Mouse (Mus musculus) retina, embryonic 14.5 days (tissue): ENCODE measurements at regions not wholly inside any gene's neighbourhood (a gene's known extent, or its start where the extent isn't known, plus 50 kb on each side); places are given as distances from the start of the nearest gene placed in this dataset.

Source experiments
- DNase-seq: peaks from one replicate; pipeline ENCODE4 v3.0.0-alpha.2; 2015; ENCODE audit warnings: low spot score

DNA sequence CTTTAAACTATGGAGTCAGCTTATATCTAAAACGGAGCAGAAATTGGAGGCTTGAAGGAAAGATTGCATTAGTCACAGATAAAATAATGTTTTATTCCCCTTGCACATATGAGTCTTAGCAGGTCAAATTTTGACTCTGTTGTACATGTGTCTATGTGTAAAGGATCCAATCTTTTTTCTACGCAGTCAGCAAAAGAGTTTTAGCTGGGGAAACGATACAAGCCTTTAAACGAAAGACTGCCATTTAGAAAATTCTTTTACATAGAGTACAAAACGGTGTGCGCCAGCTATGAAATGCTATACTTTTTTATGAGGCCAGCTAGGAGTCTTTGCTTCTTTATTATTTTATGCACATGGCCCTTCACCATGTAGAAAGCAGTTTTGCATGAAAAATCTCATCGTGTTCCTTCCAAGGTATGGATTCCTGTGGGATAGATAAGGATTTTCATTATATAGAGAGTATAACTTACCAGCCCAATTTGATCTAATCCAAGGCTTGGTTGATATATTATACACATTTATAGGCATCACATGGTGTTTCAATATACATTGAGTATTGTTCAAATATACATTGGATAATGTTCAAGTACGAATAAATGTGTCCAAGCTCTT lies 116.0 kb upstream of the Thumpd2 start:
- no peak for DNase-seq

GRCm38 (mm10) chr17:81176306-81176705 lies 111.4 kb upstream of the Thumpd2 start:
- DNase-seq = no peak

DNA sequence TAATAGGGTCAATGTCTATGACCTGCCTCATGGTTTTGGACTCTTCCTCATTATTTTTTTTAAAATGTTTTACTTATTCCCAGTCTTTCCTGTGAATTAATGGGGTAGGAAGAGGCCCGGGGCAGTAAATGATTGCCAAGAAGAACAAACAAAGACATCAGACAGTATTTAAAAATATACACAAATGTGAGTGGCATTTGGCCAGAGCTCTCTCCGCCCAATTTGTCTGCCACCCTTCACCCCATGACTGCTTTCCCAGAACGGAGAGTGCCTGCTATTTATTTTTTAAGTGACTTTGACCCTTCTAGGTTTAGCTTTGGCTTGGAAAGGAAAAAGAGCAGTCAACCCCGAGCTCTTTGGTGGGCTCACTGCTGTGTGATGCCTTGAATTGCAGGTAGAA lies 111.0 kb upstream of the Thumpd2 start:
- no peak for DNase-seq

GRCm38 (mm10) chr17:81172943-81173342 lies 108.1 kb upstream of the Thumpd2 start:
- DNase-seq = no peak

DNA sequence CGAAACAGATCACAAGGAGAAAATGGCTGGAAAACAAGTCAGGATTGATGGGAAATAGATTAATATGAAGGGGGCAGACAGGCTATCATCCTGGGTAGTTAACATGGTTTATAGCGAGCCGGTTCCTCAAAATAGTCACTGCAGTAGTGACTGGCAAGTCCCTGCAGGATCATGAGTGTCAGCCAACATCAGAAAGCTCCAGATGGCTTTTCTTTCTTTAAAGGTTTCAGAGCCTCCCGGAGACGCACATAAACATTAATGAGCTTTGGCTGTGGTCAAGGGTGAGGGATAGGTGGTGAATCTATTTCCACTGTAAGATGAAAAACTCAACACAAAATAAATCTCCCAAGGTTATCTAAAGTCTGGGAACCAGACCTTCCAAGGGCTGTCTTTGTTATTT lies 104.2 kb upstream of the Thumpd2 start:
- DNase-seq = no peak

DNA sequence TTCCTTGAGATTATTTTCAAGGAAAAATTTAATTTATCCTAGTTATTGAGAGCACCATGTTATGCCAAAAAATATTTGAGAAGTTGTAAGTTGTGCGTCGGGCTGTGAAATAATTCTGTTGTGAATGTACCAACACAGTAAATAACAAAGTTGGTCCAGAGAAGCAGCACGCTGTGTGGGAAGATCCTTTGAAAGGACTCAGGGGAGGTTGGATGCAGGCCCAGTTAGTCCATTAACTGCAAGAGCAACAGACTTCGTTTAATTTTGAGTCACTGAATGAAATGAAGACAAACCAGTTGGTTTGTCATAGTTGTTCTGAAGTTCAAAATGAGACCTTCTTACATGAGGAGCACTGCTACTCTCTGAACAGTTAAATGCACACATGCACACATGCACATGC lies 85.8 kb upstream of the Thumpd2 start:
- no peak for DNase-seq

DNA sequence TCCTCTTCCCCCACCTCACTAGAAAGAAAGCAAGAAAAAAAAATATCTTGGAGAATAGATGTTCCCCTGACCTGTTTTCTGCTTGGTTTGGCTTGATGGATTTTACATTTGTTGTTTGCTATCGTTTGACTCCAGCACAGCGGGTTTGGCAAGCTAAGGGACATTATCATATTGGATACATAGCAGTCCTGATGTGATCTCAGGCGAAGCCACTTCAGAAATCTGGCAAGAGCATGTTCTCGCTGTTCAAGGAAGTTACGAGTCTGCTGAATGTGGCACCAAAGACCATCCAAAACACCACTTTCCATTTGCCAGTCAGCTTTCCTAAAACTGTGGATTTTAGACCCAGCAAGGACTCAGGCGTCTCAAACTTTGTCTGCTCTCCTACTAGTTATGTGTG lies 69.8 kb upstream of the Thumpd2 start:
- DNase-seq = no peak

GRCm38 (mm10) chr17:81133227-81133626 lies 68.3 kb upstream of the Thumpd2 start:
- DNase-seq = no peak
